Mouse (Mus musculus) embryo, embryonic 11.5 days (tissue): ENCODE results near the gene Fyn.

Experiments
- DNase-seq: peaks from one replicate; pipeline ENCODE4 v3.0.0-alpha.2; 2012; ENCODE audit warnings: low read depth, low spot score

Gene Fyn

GRCm38 (mm10) chr10:39566901-39567300 lies 198.2 kb downstream of the Fyn start:
- no peak for DNase-seq

GRCm38 (mm10) chr10:39568991-39569390 lies 200.3 kb downstream of the Fyn start:
- no peak for DNase-seq

- no peak for DNase-seq
Observed at GRCm38 (mm10) chr10:39571011-39571410, 202.4 kb downstream of the Fyn start.

- DNase-seq, result no peak
Observed at GRCm38 (mm10) chr10:39572050-39572671, 203.5 kb downstream of the Fyn start.

- no peak for DNase-seq
Observed at GRCm38 (mm10) chr10:39572672-39573051, 204.0 kb downstream of the Fyn start.

- DNase-seq, result no peak
Observed at GRCm38 (mm10) chr10:39576466-39576865, 207.8 kb downstream of the Fyn start.

GRCm38 (mm10) chr10:39580477-39580876 lies 211.8 kb downstream of the Fyn start:
- DNase-seq, result no peak

- no peak for DNase-seq
Observed at GRCm38 (mm10) chr10:39582385-39582784, 213.7 kb downstream of the Fyn start.

GRCm38 (mm10) chr10:39583718-39584117 lies 215.1 kb downstream of the Fyn start:
- DNase-seq, result no peak

GRCm38 (mm10) chr10:39587290-39587925 lies 218.8 kb downstream of the Fyn start:
- DNase-seq, result no peak

- DNase-seq, result no peak
Observed at GRCm38 (mm10) chr10:39587973-39588746, 219.5 kb downstream of the Fyn start.

- DNase-seq, result no peak
Observed at GRCm38 (mm10) chr10:39589765-39590546, 221.3 kb downstream of the Fyn start.

GRCm38 (mm10) chr10:39590629-39591028 lies 222.0 kb downstream of the Fyn start:
- DNase-seq, result no peak

GRCm38 (mm10) chr10:39592501-39592900 lies 223.8 kb downstream of the Fyn start:
- DNase-seq, result no peak

- DNase-seq, result no peak
Observed at GRCm38 (mm10) chr10:39594716-39595115, 226.1 kb downstream of the Fyn start.

GRCm38 (mm10) chr10:39595862-39596261 lies 227.2 kb downstream of the Fyn start:
- DNase-seq, result no peak

- DNase-seq, result no peak
Observed at GRCm38 (mm10) chr10:39597116-39597791, 228.6 kb downstream of the Fyn start.

- no peak for DNase-seq
Observed at GRCm38 (mm10) chr10:39597792-39598183, 229.1 kb downstream of the Fyn start.

GRCm38 (mm10) chr10:39599601-39600000 lies 230.9 kb downstream of the Fyn start:
- no peak for DNase-seq

GRCm38 (mm10) chr10:39600115-39600514 lies 231.5 kb downstream of the Fyn start:
- DNase-seq, result no peak

GRCm38 (mm10) chr10:39601068-39601467 lies 232.4 kb downstream of the Fyn start:
- no peak for DNase-seq
